Mouse (Mus musculus) kidney, adult 2 months (tissue): ENCODE data around the gene Dcakd.

Experiments used
- CTCF ChIP-seq: fragments of 200-500 bp; conservative IDR thresholded peaks from 2 replicates; pipeline ENCODE4 v1.5.1; 2011; ENCODE audit warnings: low read depth, mild to moderate bottlenecking, control low read depth, low read length, moderate library complexity, mixed read lengths; ENCODE audit not compliant: insufficient read depth, insufficient read length
- POLR2A ChIP-seq: fragments of 200-500 bp; IDR thresholded peaks from one replicate; pipeline ENCODE4 v1.6.1; 2011; ENCODE audit warnings: low read depth, low read length, control low read depth

GRCm38 (mm10) chr11:103056636-103057035 is 28.5 kb upstream of the Dcakd start:
- TF ChIP-seq CTCF (no peak), POLR2A (no peak)
